Mouse (Mus musculus) embryo, embryonic 11 days (tissue): ENCODE results near the gene Gltp.

Experiments
- DNase-seq: peaks from one replicate; pipeline ENCODE4 v3.0.0-alpha.2; 2015

The Gltp gene

DNA sequence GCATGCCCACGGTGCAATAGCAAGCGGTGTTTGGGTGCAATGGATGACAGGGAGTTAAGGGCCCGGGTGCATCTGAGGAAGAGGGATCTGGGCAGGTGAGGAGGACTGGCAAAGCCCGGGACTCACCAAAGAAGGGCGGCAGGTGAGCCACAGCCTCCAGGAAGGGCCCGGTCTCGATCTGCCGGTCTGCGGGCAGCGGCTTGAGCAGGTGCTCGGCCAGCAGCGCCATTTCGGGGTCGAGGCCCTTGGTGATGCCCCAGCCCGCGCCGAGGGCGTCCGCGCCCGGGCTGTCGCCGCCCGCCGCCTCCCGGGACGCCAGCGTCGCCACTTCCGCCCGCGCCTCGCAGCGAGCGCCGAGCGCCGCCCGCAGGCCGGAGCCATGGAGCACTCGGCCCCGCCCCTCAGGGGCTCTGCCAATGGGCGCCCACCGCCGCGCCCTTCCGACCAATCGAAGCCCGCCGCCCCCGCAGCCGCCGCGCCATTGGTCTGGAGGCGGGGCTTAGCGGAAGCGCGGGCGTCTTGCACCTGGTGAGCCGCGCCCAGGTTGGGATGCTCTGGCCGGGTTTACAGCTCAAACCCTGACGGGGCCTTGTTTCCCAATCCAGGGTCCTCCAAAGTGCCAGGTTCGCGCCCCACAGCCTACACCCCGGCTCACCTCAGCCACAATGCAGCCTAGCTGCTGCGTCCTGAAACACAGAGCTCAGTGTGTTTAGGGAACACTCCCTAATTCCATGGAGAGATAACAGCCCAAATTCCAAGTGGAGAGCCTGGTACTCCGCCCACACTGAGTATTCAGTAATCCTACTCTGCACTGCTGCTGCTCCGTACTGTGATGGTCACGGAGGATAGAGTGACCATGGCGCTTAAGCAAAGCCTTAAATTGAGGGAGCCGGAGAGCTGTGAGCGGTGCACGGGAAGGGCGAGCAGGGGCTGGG is at the start of gene Gltp:
TSS of gene Gltp (minus strand) at position 352 of the 935 bp plus-strand sequence.
- DNase-seq = peak; percentile 98

DNA sequence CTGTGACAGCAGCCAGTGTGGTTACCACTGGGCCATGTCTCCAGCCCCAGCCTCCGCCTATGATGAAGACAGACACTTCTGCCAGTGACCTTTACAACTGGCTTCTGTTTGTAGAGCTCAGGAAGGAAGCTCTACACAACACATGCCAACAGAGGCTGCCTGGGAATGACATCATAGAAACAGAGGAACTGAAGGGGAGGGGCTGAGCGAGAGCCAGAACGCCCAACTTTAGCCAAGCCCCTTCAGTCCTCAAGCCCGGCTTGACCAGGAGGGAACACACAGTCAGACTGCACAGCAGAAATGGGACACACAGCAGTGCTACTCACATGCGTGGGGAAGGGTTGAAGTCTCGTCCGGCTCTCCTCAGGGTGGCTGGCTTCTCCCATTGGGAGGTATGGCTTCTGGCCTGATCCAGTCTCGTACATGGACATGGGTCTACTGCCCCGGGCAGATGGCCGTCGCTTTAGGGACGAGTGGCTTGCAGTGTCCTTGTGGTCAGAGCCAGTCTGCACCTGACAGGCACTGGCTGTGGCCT is 48.0 kb upstream of the Gltp start:
- DNase-seq = peak; percentile 11

DNA sequence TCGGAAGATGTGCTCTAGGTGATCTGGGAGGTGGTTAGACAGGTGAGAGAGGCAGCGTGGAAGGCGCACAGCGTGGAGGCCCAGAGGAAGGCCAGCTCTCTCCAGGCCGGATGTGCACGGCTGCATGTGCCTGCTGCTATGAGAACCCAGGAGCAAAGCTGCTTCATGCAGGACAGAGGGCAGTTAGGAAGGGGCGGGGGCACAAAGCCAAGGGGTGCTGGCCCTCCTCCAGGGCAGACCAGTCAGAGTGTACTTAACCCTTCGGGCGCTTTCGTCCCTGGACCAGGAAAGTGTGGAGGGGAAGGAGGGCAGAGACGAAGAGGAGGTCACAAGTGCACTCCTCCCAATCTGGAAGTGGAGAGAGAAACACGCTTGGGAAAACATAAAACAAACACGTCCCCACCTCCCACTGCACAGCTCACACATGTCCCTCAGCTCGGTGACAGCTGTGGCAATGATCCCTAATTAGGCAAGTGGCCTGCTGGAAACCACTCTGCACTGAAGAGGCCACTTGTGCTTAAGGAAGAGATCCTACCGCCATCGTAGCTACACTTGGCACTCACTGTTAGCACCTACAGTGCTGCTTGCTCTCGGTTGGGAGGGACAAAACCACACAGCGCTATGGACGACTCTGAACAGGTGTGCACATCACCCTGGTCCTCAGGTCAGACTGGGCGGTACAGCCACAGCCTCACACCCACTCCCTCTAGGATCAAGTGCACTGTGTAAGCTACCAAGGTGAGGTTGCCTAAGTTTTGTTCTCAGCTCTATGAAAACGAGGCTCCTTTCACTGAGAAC is 46.5 kb upstream of the Gltp start:
- no peak for DNase-seq

DNA sequence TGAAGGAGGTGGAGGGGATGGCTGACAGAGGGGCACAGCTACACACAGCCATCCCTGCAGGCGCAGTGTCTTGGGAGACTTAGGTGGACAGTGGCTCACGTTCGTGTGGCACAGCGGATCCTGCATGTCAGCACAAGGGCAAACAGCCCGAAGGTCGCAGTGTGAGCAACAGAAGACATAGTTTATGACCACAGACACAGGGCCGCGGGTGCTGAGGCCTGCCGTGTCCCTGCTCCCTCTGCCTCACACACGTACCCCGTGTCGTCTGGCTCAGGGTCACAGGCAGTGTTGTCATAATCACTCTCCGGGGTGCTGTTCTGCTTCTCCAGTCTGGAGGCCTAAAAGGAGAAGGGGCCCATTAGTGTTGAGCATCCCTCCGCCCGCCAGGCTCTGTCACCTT is 42.8 kb upstream of the Gltp start:
- no peak for DNase-seq

DNA sequence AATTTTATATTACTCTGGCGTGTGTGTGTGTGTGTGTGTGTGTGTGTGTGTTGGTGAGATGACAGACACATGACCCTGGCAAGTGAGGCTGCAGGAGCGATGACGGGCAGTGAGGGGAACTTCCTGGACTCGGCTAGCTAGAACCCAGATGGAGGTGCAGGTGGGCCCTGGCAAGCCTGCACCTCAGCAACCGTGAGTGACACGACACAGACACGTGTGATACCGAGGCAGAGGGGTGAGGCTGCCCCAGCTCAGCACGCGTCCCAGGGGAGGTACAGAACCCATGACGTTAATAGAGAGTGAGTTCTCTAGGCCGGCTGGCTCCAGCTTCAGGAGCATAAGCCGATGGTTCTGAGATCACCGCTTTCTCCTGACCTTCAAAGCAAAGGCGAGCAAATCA is 41.2 kb upstream of the Gltp start:
- no peak for DNase-seq

DNA sequence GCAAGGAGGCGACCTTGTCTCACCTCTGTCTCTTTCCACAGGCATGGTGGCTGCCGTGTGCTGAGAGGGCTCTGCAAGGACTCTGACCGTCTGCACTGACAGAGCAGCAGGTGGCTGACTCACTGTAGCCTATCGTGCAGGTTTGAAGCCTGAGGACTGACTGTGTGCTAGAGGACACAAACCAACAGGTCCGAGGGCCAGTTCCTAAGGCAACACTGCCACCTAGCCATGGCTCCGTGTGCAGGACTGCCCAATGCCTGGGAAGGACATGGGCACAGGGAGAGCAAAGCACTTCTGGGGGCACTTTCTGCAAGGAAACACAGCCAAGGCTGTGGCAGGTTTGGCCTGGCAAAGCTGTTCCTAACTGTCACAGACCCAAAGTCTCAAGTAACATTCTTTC is 40.7 kb upstream of the Gltp start:
- DNase-seq = no peak

DNA sequence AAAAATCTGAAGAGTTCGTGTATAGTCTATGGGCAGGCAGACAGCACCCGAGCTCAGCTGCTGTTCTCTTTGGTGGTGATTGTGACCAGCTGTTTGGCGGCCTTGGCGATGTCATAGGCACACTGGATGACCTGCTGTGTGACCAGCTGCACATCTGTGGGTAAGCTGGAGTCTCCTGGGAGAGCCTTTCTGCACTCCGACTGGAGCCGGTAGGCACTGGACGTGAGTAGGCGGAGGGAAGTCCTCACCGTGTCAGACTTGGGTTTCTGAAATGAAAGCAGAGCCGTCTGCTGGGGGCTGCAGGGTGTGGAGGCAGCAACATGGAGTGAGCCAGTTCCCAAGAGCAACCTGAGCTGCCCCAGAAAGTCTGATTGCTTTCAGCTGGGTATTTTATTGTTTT is 39.3 kb upstream of the Gltp start:
- peak; percentile 54 for DNase-seq

DNA sequence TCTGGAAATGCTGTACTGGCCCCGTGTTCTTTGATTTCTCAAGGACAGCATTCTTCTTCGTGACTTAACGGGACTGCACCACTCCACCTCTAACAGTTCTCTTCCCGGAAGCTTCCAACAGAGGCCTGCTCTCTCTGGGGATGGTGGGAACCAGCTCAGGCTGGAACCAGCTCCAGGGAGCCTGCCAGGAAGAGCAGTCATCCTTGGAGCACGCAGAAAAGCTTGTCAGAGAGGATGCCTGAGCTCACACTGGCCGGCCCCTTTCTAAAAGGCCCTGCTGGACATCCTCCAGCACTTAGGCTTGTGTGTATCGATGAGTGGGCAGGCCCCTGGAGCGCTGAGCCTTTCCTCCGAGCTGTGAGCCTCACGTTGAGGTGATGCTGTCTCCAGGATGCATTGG is 37.4 kb upstream of the Gltp start:
- no peak for DNase-seq

DNA sequence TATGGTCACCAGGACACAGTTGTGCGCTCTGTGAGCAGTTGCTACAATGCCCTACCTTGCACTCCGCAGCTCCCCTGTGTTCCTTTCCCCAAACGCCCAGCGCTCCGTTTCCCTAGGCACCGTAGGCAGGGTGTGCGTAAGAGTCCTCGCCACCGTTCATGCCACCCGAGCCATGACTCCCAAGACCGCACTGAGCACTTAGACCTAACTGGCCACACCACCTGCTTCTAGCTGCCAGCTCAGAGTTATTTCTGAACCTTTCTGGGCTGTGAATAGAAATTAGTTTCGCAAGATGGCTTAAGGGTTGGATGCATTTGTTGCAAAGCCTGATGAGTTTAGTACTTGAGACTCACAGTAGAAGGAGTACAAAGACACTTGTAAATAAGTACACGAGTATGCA is 32.1 kb upstream of the Gltp start:
- no peak for DNase-seq

DNA sequence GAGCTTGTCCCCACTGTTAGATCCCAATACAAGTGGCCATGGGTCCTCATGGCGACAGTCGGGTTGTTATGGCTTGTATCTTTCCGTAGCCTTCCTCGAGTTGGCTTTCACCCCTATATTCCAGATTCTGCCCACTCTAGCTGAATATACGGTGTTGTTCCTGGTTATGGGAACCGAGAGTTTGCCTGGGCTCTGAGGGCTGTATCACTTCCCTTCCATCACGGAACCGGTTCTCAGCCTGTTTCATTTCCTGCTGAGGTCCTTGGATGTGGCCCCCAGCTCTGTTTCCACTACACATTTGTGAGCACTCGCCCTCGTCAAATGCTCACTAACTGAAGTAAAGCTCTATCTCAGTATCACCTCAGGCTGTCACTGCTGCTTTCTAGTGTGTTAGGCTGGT is 31.2 kb upstream of the Gltp start:
- no peak for DNase-seq

DNA sequence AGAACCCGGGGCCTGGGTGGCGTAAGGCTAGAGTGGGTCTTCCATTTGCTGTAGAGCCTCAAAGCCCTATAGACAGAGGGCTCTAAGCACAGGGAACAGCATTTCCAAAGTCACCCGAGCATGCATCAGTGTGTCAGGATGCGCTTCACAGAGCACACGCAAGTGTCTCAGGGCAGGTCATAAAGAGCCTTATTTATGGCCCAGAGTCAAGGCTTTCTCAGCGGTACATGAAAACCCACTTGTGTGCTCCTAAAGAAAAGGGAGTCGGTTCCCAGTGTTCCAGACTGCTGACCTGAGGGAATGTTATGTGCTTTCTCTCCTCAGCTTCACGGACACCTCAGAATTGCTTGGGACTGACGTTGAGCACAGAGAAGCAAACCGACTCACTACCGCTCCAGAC is 30.0 kb upstream of the Gltp start:
- no peak for DNase-seq

DNA sequence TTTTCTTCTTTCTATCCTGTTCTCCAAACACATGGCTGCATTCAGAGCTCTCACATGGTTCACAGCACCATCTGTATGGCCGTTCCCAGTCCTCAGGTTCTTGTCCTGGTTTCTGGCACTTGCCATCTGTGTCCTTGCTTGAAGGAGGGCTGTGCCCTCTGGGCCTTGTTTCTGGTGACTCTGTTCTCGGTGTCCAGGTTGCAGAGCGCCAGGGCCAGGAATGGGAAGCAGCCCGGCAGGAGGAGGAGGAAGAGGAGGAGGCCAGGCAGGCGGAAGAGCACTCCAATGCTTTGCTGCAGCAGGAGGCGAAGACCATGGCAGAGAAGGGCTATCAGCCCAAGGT is 29.1 kb upstream of the Gltp start:
- DNase-seq = no peak

DNA sequence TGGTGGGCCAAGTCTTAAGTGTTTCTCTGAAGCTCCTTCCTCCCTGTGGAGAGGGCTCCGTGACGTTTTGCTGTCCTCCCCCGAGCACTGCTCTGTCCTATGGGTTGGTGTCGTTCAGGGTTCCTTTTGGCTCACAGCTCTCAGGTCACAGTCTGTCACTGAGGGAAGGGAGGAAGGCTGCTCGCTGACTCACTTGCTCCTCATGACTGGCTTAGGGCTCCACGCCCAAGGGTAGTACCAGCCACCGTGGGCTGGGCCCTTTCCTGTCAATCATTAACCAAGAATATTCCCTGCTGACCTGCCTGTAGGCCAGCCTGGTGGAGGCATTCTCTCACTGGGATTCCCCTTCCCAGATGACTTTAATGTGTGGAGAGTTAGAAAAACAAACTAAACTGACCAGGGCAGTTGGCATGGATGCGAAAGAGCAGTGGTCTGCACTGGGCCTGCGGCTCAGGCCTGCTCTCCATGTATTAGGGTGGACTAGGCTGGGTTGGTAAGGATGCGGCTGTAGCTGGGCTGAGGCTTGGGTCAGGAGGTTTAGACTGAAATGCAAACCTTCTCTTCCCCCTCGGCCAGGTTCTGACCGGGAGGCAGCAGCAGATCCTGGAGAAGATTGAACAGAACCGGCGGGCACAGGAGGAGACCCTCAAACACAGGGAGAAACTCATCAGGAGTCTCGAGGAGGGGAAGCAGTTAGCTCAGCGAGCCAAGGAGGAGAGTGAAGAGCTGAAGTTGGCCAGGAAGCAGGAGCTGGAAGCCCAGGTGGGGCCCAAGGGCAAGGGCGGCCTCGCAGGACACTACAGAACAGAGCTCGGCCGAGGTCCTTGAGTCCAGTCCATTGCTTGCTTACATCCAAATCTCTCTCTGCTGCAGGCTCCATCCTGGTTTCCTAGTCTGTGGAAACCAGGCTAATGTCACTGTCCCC is 28.5 kb upstream of the Gltp start:
- no peak for DNase-seq

DNA sequence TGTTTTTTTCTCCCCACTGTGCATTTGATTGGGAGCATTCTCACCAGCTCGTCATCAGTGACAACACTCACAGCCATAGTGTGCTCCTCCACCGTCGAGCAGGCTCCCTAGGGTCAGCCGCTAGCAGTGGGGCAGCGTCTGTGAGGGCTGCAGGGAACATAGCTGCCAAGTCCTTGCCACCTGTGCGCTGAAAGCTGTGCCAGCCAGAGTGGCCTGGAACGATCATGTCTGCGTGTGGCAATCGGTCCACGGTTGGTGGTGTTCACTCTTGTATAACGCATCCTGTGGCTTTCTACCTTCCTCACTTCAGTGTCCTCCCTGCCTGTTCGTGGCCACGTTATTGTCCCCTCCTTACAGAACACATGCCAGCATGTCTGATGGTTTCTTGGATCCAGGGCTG is 27.7 kb upstream of the Gltp start:
- no peak for DNase-seq

DNA sequence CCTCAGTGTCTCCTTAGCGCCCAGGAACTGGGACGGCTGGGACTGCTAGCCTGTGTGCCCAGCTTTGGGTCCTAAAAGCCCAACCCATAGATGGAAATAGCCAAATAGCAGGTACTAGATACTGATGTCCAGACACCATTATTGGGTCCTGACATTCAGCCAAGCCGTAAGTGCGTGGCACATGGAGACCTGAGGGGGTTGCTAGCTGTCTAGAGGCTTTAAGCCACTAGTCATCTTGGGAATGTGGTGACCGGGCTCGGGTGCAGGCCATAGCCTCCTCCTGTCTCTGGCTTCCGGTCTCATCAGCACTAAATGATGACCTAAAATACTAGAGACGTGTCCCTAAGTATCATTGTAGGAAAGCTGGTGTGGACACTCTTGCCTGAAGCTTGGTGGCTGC is 27.2 kb upstream of the Gltp start:
- DNase-seq = no peak

DNA sequence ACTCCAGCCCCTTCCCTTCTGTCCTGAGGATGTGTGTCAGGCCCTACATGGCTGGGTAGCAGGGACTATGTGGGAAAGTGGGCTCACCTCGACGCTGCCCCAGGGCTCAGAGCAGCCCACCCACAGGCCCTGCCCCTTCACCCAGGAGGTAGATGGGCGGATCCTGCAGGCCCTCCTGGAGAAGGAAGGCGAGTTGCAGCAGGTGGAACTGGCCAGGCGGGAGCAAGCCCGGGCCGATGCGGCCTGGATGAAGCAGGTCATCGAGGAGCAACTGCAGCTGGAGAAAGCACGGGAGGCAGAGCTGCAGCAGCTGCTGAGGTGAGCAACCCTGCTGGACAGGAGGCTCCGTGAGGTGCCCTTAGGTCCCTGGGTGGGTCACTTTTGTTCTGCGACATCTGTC is 26.5 kb upstream of the Gltp start:
- DNase-seq = no peak

DNA sequence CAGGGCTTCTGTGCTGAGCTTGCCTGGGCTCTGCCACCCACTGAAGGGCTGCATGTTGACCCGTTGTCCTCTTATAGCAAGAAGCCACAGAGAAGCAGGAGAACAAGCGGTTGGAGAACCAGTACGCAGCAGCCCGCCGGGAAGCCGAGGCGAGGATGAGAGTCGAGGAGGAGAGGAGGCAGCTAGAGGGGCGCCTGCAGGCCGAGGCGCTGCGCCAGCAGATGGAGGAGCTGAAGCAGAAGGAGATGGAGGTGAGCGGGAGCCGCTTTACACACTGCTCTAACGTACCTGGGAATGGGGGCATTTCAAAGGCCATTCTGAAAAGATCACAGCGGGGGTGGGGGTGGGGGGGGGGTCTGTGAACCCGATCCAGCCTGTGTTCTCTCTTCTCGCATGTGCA is 23.8 kb upstream of the Gltp start:
- no peak for DNase-seq

DNA sequence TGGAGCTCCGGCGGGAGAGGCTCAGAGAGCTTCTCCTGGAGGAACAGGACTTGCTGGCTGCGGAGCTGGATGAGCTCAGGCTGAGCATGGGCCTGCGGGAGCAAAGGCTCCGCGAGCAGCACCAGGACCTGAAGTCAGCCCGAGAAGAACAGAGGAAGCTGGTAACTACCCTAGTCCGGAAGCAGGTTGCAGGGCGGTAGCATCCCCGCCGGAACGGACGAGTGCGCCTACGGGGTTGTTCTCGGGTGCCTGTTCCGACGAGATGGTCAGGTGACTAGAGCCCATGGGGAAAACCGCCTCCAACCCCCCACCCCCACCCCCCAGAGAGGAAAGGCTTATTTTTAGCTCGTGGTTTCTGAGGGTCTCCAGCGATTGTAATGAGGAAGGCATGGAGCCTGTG is 18.6 kb upstream of the Gltp start:
- DNase-seq = no peak

DNA sequence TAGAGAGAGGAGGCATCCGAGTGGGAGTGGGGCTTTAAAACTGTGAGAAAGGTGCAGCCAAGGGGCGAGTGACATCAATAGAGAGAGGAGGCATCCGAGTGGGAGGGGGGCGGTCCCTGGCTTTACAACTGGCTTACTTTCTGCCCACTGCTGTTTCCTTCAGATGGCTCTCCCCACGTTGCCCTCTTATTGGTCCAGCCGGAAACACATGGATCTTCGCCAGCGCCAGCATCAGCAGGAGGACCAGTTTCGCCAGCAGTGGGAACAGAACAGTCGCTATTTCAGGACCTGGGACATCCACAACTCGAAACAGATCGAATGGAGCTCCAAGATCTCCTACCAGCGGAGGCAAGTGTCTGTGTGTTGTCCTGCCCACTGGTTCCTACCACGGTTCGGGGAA is 17.7 kb upstream of the Gltp start:
- no peak for DNase-seq

DNA sequence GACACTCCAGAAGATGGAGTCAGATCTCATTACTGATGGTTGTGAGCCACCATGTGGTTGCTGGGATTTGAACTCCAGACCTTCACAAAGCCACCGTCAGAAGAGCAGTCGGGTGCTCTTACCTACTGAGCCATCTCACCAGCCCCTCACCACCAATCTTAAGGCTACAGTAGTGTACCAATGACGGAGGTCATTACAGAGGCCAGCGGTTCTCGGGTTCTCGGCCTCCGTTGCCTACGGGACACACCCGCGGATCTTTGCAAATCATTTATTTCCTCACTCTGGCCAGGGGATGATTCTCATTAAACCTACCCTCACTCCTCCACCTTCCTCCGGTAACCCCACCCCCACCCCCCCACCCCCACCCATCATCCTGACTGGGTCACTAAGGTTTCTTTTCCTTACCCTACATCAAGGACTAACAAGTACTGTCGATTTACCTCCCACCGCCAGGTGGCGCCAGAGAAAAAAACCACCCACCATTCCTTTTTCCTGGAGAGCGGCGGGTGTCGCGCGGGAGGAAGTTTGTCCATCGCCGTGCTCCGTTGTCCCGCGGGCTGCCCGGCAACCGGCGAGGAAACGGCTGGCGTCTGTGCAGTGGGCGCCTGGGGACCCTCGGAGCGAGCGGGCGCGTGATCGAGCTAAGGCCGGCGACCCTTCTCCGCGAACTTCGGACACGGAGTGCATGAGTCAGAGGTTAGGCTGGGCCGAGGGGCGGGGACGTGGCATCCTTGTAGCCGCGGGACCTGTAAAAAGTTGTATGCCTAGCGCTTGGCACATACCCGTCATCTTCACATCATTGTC is 16.7 kb upstream of the Gltp start, which contains the start of gene Tchp:
TSS of gene Tchp (plus strand) at position 496 of the 804 bp plus-strand sequence.
- peak; percentile 94 for DNase-seq

DNA sequence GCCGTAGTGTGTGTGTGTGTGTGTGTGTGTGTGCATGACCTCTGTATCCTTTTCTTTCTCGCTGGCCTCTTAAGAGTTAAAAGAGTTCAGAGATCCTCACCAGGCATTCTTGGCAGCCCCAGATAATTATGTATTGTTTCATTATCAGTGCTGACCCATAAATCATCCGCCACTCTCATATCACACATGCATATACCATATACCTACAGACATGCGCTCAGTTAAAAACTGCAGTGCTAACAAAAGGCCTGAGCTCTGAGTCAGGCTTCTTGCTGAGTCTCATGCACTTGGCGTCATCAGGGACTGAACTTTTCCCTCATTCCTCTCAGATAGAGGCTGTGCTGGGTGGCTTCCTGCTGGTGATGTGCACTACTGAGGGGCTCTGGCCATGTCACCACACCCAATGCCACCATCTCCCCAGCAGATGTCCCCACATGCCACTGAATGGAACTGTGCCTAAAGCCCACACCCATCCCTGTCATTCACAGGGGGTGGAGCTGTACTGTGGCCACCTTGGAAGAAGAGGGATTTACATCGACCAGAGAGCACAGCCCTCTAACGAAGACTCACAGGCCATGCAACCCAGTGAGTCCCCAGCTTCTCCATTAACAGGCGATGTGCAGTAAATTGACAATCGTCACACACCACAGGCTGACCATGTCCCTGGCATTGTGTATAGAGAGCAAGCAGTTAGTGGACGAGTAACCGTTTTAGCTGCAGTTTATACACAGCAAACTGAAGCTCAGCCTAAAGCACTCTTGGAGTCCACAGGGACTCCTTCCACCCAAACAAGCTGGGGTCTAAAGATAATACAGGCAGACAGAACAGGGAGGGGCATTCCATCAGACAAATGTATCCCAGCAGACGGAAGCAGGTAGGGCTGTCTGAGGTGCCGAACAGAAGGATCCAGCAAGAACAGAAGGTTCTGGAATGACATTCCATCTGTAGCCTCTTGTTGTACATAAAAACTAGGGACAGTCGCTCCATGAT is 11.9 kb upstream of the Gltp start:
- peak; percentile 52 for DNase-seq
